Mouse (Mus musculus) kidney, adult 8-10 months (tissue): ENCODE measurements around the gene Olfr1382.
A peak's percentile ranks its signal among the peaks of the same experiment; 100 is the strongest.
"Not testable (repeated sequence)": the region's sequence is repeated elsewhere in the genome, so short reads cannot be mapped to it uniquely, and the experiment has no call there.

Experiments
- DNase-seq, 2 experiments: peaks; one replicate each; pipeline ENCODE4 v3.0.0; 2022

Olfr1382 gene

DNA sequence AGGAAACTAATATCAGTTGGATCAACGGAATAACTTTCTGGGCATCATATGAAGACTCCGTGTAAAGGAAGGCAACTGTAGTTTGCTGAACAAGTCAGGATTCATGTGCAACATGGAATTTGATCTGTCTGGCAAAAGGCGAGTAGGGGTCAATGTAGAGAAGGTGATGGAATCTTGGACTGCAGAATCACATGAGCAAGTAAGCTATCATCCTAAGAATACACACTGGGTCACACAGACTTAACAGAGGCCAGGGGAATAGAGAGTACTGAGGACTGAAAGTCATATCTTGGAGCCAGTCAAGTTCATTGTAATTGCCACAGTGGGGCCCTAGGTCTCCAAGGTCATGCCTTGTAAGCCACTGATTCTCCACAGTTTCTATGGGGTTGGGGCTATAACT lies at the start of gene Olfr1382:
Gene Olfr1382 (plus strand): TSS at position 301 of the 400 bp plus-strand sequence.
- DNase-seq, result no peak

DNA sequence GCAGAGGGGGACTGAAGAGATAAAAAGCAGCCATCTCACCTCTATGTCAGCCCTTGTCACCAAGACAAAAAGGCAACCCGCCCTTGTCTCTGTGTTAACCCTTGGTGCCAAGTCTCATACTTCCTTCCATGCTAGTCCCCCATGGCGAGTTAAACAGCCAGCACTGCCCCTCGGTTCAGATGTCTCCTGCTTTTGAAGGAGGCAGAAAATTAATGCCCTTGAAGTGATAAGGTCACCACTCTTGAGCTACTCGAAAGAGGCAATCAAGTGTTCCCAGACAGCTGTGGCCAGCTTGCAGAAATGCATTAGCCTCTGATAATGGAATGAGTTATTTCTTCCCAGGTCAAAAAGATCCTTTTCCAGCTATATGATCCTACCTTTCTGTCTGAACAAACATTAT lies 42.1 kb upstream of the Olfr1382 start:
- no peak for DNase-seq

DNA sequence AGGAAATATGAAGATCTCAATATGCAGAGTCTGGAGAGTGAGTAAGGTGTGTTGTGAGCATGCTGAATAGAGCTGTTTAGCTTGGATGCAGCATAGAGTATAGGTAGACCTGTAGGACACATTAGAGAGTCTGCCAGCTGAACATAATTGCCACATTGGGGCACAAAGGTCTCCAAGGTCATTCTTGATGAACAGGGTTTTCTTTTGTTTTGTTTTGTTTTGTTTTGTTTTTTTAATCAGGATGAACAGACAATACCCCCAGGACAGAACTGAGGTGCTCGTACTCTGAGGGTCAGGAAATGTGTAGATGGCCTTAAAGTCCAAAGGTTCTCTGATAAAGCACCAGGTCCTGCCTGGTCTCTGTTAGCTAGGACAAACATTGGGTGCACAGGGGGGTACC lies 39.3 kb upstream of the Olfr1382 start, which contains the start of gene Olfr1385:
Gene Olfr1385 (plus strand): TSS at position 301 of the 400 bp plus-strand sequence.
- not testable (repeated sequence) for DNase-seq

DNA sequence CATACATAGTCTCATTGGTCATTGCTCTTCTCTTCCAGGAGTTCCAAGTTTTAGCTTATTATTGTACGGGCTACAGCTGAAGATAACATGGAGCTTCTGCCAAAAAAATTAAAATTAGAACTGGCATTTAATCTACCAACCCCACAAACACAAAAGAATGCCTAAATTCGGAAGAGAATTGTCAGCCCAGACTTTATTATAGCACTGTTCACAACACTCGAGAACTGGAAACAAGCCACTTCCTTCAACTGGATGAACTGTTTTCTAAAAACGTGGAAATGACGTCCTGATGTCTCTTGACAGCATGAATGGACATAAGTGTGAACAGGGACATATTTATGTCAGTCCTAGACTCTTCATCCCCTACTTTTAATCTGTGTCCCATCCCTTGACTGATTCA lies 10.0 kb upstream of the Olfr1382 start:
- DNase-seq, result no peak

DNA sequence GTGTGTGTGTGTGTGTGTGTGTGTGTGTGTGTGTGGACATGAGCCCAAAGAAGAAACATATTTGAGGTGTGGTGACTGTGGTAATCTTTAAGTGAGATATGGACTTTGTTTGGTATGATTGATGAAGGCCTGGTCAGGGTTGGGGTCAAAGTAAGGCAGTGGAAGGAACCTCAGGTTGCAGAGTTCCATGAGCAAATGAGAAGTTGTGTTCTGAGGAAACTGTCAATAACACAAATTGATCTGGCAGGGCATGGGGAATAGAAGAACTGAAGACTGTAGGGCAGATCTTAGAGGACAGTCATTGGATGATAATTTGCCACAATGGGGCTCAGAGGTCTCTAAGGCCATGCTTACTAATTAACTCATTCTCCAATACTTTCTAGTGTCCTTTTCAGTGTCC lies 8.7 kb upstream of the Olfr1382 start, which contains the start of gene Olfr1383:
Gene Olfr1383 (plus strand): TSS at position 301 of the 400 bp plus-strand sequence.
- DNase-seq, result no peak

DNA sequence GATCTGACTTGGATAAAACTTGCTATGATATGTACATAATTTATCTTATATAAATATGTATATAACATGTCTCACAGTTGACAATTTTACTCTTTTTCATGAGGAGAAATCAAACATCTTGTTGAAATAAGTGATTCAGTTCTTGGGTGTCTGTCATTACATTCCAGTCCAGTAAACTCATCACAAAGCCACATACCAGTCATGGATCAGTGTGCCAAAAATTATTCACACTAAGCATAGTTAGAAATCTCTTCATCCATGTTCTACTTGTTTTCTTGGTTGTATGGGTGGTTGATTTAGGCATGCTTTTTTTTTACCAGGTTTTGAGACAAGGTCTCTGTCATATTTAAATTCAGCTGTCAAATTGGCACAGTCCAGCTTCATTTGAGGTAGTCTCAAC lies 4.7 kb downstream of the Olfr1382 start:
- DNase-seq, result no peak

DNA sequence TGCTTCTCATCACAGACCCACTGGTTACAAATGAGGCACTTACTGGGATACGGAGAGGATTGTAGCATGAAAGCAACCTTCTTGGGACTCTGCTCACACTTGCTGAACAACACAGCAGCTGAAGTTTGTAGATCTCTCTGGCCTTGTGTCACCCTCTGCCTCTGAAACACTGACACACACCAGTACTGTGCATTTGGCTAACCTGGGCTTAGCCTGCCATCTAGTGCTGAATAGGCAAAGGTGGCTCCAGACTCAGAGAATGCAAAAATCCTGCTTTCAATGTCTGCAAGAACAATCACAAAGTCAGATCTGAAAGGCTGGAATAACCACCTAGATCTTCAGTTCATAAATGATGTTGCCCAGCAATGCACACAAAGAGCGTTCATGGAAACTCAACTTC lies 8.6 kb downstream of the Olfr1382 start:
- peak in 1 of 2 experiments; percentile 2 for DNase-seq

DNA sequence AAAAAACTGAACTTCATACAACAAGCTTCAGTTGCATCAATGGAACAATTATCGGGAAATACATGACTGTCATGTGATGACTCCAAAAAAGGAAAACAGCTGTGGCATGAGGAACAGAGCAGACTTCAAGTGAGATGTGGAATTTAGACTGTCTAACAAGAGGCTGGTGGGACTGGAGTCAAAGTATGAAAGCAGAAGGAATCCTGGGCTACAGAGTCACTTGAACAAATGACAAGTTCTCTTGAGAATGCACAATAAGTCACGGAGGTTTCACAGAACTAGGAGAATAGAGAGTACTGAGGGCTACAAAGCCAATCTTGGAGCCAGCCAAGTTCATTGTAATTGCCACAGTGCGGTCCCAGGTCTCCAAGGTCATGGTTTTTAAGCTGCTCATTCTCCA lies 15.1 kb downstream of the Olfr1382 start, which contains the start of gene Olfr1381:
Gene Olfr1381 (plus strand): TSS at position 301 of the 400 bp plus-strand sequence.
- DNase-seq, result not testable (repeated sequence)

DNA sequence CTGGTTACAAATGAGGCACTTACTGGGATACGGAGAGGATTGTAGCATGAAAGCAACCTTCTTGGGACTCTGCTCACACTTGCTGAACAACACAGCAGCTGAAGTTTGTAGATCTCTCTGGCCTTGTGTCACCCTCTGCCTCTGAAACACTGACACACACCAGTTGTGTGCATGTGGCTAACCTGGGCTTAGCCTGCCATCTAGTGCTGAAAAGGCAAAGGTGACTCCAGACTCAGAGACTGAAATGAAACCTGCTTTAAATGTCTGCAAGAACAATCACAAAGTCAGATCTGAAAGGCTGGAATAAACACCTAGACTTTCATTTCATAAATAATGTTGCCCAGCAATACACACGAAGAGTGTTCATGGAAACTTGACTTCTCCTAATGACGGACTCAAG lies 26.0 kb downstream of the Olfr1382 start:
- DNase-seq, result not testable (repeated sequence)

DNA sequence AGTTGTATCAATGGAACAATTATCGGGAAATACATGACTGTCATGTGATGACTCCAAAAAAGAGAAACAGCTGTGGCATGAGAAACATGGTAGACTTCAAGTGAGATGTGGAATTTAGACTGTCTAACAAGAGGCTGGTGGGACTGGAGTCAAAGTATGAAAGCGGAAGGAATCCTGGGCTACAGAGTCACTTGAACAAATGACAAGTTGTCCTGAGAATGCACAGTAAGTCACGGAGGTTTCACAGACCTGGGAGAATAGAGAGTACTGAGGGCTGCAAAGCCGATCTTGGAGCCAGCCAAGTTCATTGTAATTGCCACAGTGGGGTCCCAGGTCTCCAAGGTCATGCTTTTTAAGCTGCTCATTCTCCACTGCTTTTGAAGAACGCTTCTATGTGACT lies 28.5 kb downstream of the Olfr1382 start, which contains the start of gene Olfr1380:
Gene Olfr1380 (plus strand): TSS at position 301 of the 400 bp plus-strand sequence.
- DNase-seq, result not testable (repeated sequence)

DNA sequence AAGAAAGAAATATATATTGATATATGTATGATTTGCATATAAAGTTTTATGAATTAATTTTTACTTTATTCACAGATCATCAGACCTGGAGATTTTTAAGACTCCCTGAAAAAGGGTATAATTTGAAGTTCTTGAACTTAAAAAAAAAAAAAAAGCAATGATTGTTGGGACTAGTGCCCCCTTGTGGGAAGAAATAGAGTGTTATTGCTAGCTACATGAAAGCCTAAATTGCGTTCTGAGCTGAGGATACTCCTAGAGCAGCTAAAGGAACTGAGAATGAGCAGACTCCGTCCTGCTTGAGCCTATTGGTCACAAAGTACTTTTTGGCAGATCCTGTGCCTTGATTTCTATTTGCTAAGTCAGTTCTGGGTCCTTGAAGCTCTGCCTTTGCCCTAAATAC lies 47.0 kb downstream of the Olfr1382 start:
- DNase-seq, result not testable (repeated sequence)

DNA sequence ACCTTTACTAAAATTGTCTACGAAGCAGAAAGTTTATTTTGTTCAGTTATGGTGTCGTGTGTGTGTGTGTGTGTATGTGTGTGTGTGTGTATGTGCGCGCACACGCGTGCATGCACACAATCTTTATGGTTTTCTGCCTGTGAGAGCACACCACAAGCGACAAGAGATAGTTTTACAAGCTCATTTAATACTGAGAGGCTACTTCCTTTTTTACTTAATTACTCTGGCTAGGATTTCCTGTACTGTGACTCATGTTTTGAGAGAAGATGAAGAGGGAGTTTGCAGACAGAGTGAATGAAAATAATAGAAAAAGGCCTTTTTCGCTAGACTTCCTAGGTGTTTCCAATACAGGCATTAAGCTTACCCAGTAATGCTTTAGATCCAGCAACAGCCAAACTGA lies 52.4 kb downstream of the Olfr1382 start:
- DNase-seq, result not testable (repeated sequence)
